Mouse (Mus musculus) right cerebral cortex, adult 18-20 months (tissue): Measurements from ENCODE around the gene Map10.

Experiments
- DNase-seq: peaks from one replicate; pipeline ENCODE4 v3.0.0; 2022; ENCODE audit warnings: mixed read lengths

The Map10 gene

DNA sequence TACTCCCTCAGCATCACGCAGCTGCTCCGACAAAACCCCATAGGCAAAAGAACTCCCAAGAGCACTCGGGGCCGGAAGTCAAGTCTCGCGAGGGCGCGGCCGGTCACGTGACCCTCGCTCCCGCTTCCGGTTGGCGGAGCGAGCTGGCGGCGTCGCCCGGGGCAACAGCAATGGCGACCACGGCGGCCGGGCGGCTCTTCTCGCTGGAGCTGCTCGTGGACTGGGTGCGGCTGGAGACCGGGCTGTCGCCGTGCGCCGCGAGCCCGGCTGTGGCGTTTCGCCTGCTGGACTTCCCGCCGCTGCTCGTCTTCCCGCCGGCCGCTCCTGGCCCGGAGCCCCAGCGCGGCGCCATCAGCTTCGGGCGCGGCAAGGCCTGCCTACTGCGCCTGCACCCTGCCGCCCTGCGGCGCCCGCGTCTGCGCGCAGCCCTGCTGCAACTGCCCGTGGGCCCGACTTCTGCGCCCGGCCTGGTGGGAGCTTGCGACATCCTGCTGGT is at the start of gene Map10:
Gene Map10, plus strand, starts transcription at position 119 of the 496 bp plus-strand sequence.
- peak; percentile 90 for DNase-seq

DNA sequence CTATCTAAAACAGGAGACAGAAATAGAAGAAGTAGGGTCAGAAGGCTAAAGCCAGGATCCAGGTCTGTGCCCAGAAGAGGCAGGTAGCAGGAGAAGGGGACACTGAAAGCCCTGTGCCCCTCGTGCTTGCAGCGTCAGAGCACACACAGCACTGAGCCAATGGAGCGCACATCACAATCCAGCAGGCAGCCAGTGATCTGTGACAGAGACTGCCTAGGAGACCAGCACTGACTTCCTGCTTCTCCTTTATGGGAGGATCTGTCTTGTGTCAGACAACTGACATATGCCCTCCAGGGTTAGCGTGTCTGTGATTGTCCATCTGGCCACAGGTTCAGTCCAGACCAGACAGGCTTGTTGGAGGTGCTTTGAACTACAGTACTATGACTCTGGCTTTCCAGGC is 49.3 kb upstream of the Map10 start:
- no peak for DNase-seq

DNA sequence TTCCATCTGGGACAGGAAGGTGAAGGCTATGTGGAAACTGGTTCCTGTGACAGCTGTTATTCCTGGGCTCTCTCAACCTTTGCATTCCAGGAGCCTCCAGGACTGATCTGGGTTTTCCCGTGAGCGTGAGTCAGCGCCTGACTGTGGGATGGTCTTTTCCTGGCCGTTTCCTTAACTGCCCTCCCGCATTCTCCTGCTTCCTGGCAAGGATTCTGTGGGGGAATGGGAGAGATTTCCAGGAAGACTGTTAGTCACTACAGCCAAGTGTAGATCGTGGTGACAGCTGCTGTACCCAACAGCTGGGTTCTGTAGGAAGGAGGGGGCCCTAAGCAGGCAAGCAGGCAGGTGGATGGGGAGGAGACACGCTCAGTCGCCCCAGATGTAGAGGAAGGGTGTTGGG is 45.3 kb upstream of the Map10 start:
- peak; percentile 43 for DNase-seq

DNA sequence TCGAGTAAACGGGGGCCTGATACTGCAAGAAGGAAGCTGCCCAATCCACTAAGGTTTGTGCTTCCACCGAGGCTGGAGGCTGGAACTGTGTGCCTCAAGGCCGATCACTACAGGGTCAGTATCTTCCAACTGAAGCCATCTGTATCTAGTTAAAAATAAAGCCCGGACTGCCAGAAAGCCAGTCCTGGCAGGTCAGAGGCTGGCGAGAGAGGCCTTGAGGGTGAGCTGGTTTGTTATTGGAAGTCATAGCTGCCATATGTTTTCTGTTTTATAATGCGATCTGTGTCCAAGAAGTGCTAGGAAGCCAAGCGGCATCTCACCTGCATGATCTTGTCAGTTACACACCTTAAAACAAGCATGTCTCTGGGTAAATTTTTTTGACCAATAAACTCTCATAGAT is 43.2 kb upstream of the Map10 start:
- DNase-seq, result no peak

DNA sequence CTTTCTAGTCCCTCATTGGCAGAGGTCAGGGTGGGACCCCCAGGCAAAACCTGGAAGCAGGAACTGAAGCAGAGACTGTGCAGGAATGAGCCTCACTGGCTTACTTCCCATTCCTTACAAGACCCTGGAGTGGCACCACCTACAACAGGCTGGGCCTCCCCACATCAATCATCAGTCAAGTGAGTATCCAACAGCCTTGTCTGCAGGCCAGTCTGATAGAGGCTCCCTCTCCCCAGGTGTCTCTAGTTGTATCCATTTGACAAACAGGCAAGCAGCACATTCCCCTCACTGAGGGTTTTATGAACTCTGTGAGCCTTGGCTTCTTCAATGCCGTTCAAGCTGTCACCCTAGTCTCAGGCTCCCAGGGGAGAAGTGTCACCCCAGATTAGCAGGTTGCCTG is 40.8 kb upstream of the Map10 start:
- no peak for DNase-seq

DNA sequence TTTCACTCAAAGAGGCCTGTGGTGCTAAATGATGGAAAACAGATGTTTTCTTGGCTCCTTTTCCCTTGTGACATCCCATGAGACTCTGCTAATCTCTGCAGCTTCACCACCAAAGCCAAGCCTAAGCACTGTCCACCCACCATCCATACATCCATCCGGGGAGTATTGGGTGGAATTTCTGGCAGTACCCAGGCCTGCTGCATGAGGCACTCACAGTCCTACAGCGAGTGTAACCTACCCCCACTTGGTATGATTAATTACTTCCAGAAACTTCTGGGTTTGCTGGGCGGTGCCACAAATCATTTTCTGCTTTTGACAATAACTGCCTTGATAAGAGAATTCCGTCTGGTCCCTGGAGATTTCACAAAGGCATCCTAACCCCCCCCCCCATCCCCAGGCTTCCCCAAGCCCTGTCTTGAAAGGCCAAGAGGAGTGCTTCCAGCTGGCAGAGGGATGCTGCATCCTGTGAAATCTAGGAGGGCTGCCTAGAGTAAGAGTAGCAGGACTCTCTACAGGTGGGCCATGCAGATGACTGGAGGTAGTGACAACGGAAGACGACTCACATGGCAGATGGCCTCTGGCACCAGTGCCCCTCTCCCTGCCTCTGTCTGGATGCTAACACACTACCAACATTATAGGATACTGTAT is 31.1 kb upstream of the Map10 start:
- no peak for DNase-seq

DNA sequence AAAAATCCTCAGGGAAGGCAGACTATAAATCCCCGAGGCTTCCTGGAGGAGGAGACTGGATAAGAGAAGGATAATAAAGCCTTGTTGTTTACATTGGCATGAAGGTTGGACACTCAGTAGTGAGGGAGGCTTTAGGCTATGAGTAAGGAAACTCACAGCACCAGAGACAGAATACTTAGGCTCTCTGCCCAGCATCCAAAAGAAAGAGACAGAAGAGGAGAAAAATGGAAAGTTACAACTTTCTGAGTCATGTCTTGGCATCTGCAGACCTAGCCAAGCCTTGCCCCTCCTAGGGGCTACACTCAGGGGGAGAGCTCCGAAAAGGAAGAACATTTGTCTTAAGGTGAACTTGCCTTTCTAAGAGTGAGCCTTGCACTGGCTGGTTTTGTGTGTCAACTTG is 30.0 kb upstream of the Map10 start:
- no peak for DNase-seq

DNA sequence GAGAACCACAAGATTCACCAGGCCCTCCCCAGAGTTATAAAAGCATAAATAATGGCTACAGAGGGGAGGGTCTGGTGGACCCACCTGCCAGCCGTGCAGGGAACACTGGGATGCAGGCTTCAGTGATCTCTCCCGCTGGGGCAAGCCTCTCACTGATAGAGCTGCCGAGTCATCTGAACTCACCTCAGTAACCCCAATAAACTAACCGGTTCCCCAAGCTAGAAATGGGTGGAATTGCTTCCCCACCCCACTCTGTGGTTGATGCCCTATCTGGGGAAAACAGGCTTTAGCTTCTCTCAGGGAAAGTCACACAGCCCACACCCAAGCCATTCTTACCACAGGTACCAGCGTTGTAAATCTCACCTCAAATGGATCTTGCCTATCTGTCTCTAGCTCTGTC is 28.9 kb upstream of the Map10 start:
- DNase-seq, result no peak

DNA sequence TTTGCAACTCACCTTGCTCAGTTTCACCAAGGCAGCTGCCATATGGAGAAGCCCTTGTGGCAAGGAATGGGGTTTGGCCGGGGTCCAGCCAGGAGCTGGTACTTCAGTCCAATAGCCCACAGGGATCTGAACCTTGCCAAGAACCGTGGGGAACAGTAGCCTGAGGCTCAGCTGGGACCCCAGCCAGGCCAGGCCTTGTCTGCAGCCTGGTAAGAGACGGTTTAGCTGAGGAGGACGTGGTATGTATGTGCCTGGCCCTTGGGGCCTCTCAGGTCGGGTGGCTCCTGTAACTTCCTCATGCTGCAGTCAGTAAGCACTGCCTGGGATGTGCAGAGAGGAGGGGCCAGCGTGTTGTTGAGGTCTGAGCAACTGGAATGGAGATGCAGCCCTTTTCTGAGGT is 27.8 kb upstream of the Map10 start:
- DNase-seq, result no peak

DNA sequence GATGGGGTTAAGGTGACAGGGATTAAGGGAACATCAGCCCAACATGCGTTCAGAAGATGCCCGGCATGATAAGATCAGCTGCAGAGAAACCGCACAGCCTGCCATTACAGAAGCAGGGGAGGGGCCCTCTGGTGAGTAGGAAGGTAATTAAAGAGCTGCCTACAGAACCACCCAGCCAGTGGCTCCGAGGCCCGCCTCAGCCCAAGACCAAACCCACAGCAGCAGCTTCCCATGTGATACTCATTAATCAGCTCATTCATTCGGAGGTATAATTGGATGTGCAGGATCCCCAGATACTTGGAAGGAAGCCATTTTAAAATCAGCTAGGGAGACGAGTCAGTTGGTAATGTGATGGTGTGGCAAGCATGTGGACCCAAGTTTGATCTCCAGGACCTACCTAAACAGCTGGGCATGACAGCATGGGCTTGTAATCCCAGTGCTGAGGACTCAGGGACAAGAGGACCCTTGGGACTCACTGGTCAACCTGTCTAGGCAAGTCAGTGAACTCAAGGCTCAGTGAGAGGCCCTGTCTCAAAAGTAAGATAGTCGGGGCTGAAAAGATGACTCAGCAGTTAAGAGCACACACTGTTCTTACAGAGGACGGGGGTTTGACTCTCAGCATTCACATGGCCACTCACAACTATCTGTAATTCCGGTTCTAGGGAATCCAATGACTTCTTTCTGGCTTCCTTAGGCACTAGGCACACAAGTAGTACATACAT is 23.7 kb upstream of the Map10 start:
- DNase-seq, result no peak

DNA sequence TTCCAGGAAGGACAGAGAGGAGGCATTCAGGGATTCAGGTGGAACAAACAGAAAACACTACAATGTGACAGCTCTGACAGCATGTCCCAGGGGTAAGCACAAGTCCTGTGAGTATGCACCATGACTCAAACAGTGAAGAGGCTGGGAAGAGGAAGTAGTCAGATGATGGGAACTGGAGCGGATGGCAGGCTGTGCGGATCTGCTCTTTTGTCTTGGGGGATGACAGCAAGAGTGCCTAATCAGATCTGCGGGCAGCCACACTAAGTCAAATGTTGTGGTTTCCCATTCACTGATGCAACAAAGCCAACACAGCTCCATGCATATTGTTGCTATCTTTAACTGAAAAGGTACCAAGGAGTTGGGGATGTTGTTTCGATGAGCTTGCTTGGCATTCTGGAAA is 20.2 kb upstream of the Map10 start:
- DNase-seq, result no peak

DNA sequence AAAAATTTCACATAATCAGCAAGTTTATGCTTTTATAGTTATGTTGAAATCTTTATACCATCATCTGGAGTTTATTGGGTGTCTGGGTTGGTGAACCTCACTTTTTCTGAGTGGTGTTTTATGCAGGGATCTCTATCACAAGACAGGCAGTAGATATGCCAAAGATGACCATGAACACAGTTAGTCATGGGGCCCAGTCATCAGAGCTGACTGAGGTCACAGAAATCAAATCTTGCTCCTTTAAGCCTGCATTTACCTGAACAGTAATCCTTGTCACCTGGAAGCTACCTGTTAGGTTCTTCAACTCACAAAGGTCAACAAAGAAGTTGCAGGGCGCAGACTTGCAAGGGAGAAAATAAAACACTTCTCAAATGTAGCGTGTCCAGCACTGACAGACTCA is 14.8 kb upstream of the Map10 start:
- no peak for DNase-seq

DNA sequence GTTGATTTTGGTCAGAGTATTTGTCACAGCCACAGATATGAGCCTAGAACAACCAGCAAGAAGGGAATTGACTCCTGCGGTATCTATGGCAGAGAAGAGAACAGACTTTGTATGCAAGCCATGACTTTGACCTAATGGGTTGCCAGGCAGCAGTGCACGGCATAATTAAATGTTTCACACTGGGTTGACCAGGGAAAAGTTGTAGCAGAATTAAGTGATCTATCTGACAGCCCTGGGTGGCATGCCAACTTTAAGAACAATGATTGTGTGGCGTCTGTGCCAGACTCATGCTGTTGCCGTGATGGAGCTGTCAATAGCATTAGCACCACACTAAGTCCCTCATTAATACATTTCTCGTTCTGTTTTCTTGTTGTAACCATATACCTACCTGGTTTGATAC is 11.1 kb upstream of the Map10 start:
- no peak for DNase-seq

DNA sequence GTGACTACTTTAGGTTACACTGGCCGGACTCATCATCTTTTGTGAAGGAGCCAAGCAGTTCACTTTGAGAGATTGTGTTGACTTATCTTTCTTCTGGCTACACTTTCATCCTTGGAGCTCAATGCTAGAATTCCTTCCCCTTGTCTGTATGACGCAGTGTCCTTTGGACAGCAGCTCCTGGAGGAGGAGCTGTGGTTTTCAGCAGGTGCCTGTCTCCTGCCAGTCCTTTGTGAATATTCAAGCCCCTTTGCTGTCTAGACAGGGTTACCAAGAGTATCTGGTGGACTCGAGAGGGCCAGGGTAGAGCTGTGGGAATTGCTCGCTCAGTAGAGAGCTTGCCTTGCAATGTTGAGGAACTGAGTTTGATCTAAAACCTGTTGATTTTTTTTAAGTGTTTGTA is 10.7 kb upstream of the Map10 start:
- no peak for DNase-seq

DNA sequence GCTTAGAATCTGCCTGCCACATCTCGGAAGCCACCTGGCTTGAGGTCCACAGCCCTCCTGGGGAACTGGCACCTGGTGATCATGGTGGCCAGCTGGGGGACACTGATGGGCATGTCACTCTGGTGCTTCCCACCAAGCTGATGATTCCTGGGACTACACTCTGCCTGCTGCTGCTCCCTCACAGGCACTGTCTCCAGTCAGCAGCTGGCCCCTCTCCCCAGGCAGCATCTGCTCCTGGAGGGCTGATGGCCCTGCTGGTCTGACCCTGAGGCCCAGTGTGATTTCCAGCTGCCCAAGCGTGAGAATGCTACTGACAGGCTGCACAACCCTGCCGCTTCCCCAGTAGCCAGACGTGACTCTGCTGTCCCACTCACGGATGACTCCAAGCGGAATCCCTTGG is 9.2 kb upstream of the Map10 start:
- no peak for DNase-seq

DNA sequence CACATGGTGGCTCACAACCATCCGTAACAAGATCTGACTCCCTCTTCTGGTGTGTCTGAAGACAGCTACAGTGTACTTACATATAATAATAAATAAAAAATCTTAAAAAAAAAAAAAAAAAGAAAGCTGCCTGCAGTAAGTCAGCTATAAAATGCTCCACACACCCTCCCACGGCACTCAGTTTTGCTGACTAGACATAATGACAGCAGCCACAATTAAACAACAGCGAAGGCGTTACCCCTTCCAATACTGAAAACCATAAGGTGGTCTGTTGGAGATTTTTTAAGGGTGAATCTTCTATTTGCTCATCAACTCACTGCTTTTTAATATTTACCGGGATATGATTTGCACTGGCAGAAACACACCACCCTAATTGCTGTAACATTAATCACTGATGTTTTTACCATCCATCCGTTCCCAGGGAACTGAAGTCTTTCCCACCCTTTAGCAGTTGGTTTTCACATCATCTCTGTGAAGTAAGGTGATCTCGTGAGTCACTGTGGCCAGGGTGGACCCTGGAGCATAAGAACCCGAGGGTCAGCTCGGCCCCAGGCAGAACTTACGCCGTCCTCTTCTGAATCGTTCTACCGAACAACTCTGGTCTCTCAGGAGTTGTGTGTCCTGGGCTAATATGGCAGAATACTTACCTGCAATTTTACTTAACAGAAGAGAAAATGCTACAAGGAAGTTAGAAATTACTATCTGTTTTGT is 7.5 kb upstream of the Map10 start:
- no peak for DNase-seq

DNA sequence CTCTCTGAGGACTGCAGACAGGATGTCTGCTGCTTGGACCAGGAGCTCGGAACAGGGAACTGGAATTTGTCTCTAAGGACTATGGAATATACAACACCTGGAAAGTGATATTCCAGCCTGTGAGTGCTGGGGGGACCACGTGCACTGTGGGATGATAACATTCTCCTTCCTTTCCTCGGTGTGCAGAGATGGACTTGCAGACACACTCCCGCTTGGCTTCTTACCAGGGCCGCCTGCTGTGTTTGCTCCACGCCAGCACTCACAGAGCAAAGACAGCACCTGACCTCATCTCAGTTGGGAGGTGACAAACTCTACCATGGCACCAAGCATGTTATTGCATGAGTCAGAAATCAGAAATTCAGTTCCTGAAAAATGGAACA is 7.0 kb upstream of the Map10 start:
- DNase-seq, result no peak

DNA sequence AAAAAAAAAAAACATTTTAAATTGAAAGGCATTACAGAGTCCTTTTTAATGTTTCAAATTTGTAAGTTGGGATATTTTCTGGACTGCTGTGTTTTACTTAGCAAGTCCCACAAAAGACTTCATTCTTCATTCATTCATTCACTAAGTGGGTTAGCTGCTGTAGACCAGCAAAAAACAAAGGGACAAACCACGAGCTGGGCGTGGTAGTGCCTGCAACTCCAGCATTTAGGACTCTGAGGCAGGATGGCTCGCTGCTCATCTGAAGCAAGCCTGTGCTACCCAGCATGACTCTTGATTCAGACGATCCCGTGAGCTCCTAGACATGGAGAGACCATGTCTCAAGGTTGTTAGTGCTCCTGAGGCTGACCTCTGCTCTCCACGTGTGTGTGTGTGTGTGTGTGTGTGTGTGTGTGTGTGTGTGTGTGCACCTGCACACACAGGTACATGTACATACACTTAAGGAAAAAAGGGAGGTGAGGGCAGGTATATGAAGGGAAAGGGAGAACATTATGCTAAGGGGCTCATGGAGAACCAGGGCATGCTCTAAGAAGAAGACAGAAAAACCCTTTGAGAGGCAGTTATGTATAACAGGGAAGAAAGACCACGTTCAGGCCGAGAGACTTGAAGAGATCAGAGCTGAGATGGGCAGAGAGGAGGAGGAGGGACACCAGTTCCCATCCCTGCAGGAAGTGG is 4.3 kb upstream of the Map10 start:
- DNase-seq, result no peak

DNA sequence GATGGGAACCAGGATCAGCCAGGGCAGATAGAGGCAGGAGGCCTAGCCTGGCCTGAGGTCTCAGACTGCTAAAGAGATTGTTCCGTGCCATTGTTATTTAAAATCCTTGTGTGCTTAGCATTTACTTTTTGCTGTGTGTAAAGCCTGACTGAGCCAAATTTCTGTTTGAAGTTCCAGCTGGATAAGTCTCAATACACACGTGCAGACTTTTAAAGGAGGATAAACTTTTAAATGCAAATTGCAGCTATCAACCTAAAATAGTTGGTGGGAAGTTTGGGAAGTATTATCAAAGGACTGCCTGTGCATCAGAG is 3.8 kb upstream of the Map10 start:
- no peak for DNase-seq

DNA sequence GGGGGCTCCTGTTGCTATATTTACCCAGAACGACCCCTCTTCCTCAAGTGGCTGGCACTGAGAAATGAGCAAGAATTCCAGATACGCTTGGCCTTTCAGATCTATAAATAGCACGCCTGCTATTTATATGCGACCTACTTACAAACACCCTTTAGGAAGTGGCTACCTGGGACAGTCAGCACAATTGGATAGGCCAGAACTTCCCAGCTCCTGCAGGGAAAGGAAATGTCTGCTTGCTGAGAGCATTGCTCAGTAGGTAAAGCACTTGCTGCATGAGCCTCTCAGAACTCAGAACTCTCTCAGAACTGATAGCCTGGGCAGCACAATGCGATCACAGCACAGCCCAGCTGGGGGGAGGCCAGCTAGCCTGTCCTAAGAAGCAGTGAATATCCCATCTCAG is 3.4 kb upstream of the Map10 start:
- DNase-seq, result no peak

DNA sequence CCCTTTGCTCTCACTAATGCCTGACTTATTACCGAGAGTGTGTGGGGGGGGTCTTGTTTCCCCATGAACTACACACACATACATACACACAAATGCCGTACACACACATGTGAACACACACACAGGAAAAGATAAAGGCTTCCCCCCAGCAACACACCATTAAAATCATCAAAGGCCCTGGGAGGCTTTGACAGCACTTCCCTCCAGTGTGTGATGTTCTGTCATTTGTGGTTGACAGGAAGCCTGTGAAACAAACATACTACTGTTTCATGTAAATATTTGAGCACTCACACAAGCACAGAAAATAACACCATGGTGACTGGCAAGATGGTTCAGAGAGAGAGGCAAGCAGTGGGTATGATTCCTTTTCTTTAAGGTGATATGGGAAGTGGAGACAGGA is 2.4 kb upstream of the Map10 start:
- DNase-seq, result no peak

DNA sequence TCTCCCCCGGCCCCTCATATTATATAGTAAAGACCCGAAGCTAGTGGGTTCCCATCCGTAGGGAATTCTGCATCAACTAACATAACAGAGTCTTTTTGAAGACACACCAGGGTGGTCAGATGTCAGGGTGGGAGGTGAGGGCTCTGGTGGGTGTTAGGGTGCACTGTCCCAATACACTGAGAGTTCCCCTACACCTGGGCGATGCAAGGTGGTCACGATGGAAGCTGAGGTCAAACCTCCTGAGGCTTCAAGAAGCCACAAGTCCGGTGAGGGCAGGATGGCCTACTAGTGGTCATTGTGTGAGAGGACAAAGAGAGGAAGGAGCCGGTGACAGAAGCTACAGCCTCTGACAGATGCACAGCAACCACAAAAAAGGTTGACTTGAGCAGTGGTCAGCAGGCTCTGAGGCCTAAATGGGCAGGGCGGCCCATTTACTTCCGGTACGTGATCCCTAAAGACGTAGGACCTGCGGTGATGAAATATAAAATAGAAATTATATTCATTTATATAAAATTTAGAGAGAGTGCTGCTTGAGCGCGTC is 389 bp upstream of the Map10 start:
- DNase-seq, result no peak

DNA sequence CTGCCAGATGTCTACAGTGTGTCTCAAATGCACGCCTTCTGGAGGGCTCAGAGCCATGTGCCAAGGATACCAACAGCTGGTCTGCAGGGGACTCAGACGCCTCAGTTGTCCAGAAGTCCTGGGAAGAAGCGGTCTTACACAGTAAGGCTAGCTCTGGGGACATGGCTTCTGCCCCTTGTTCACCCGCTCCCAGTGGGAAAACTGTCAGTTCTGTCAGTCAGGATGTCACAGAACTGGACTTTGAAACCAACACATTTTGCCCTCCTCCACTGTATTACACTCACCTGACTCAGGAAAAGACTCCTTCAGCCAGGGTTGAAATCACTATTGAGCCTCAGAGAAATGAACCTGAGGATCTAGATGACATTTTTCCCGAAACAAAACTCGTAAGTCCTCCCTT is 802 bp downstream of the Map10 start:
- no peak for DNase-seq

DNA sequence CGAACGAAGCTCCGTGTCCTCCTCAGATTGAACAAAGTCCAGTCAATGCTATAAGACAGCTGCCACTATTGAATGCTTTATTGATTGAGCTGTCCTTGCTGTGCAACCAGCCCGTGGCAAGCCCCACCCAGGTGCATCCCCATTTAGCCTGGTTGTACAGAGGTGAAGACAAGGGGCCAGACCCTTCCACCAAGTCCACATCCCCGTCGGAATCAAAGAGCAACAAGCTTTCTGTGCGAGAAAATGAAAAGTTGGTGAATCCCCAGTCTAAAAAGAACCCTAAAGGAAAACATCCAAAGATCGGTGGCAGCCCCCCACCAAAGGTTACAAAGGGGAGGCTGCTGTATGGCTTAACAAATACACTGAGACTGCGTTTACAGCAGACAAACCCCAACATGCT is 1.3 kb downstream of the Map10 start:
- DNase-seq, result no peak
